Mouse (Mus musculus): Measurements from ENCODE around the gene Gm10424.
"Not testable (repeated sequence)": the region's sequence is repeated elsewhere in the genome, so short reads cannot be mapped to it uniquely, and the experiment has no call there.

Gene Gm10424

GRCm38 (mm10) chr5:95272668-95273067 lies at the start of gene Gm10424:
TSS of gene Gm10424 (minus strand) at chr5:95272768.
- in situ Hi-C loops (cut with MboI, MseI), result not testable (repeated sequence)

- in situ Hi-C loops (cut with MboI, MseI), result loop anchor here (25.0 kb wide), 1 partner anchor 1343 kb away; no protein-coding TSS in a partner anchor
Measured at GRCm38 (mm10) chr5:95305611-95306010, 33.0 kb upstream of the Gm10424 start, which contains the start of gene Gm3259. TSS of gene Gm3259 (plus strand) at chr5:95305911.
